Mouse (Mus musculus) MEL (cell line): Measurements from ENCODE around the gene Ncor1.

Experiments
- KAT2A ChIP-seq: conservative IDR thresholded peaks from 2 replicates; pipeline ENCODE4 v1.6.1; 2012; ENCODE audit warnings: low read depth, low read length, improper control_type of control experiment, inconsistent platforms
- USF2 ChIP-seq, 2 experiments: IDR thresholded peaks; 2 replicates each; pipeline ENCODE4 v1.6.1; 2011 to 2012; ENCODE audit warnings: improper control_type of control experiment in 2 of 2, low read length in 2 of 2, borderline replicate concordance in 1 of 2, inconsistent platforms in 1 of 2, low read depth in 1 of 2, mild to moderate bottlenecking in 1 of 2; ENCODE audit not compliant: insufficient read depth in 1 of 2

GRCm38 (mm10) chr11:62287700-62288099 lies 170.6 kb downstream of the Ncor1 start:
- no peak for TF ChIP-seq KAT2A
- no peak for TF ChIP-seq USF2 (IDR thresholded peaks at IDR 0.05; ENCODE audit: borderline replicate concordance in 1 of 2, insufficient read depth in 1 of 2, low read depth in 1 of 2, low read length in 2 of 2)
